Mouse (Mus musculus): ENCODE measurements around the gene Rhox4a2. TPM values are rescaled to one million over a fixed set of nuclear protein-coding genes. Genes with fewer than 3 reads are reported as not detected.
"Not testable (repeated sequence)": the region's sequence is repeated elsewhere in the genome, so short reads cannot be mapped to it uniquely, and the experiment has no call there.

Gene Rhox4a2
- not detected in 2 replicates for polyA plus RNA-seq (2012; rRNA removed)
- polyA plus RNA-seq (2014; fragmentation: Nextera tagmentation; extraction: Ambion mirVana), result not detected in 2 replicates

GRCm38 (mm10) chrX:37390548-37390947 is at the start of gene Rhox4a2:
Gene Rhox4a2 (plus strand): TSS chrX:37390848.
- H3K9me3 ChIP-seq (ENCODE audit: control insufficient read depth, low read length); DNase-seq (ENCODE audit: low read depth in 3 of 3, low spot score in 3 of 3); H3K27me3 ChIP-seq (ENCODE audit: control insufficient read depth, insufficient read depth, low read length); H3K36me3 ChIP-seq (replicated peaks; ENCODE audit: control insufficient read depth, insufficient read depth, low read depth); H3K4me3 ChIP-seq (ENCODE audit: insufficient read depth in 1 of 2, low read depth in 2 of 2, low read length in 2 of 2); H3K4me2 ChIP-seq (ENCODE audit: low read depth); ATAC-seq (ENCODE audit: insufficient read depth); H3K4me1 ChIP-seq (replicated peaks; ENCODE audit: control insufficient read depth in 2 of 2, insufficient read depth in 2 of 2, low read length in 1 of 2); H3K9ac ChIP-seq (replicated peaks); H3K27ac ChIP-seq: not testable (repeated sequence)
- 78% methylated on average over 8 of the region's 16 CpGs for WGBS (ENCODE audit: insufficient replicate concordance)

DNA sequence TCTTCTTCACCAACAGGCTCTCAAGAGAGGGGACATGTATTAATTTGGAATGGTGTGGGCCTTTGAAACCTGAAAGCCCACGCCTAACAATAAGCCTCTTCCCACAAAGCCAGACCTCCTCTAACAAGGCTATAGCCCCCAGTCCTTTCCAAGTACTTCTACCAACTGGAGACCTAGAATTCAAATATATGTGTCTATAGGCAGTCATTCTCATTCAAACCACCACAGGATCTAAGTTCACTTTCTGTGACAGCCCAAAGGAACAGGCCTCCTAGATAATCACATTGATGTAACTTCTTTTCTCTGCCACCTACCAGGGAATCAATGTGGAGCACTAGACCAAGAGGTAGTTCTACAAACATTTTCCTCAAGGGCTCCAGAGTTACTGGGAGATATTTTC is 10.9 kb upstream of the Rhox4a2 start, which contains the start of gene Rhox3a2:
Rhox3a2 (plus strand) TSS at position 301 of the 400 bp plus-strand sequence.
- not testable (repeated sequence) for H3K36me3 ChIP-seq (replicated peaks; ENCODE audit: control insufficient read depth, insufficient read depth, low read depth); DNase-seq (ENCODE audit: low read depth in 3 of 3, low spot score in 3 of 3); H3K27ac ChIP-seq; H3K9ac ChIP-seq (replicated peaks); H3K4me2 ChIP-seq (ENCODE audit: low read depth); H3K4me3 ChIP-seq (ENCODE audit: insufficient read depth in 1 of 2, low read depth in 2 of 2, low read length in 2 of 2); H3K9me3 ChIP-seq (ENCODE audit: control insufficient read depth, low read length); H3K4me1 ChIP-seq (replicated peaks; ENCODE audit: control insufficient read depth in 2 of 2, insufficient read depth in 2 of 2, low read length in 1 of 2); ATAC-seq (ENCODE audit: insufficient read depth); H3K27me3 ChIP-seq (ENCODE audit: control insufficient read depth, insufficient read depth, low read length)
- WGBS (ENCODE audit: insufficient replicate concordance), result no CpG with 5 or more reads among the region's 1 CpGs

DNA sequence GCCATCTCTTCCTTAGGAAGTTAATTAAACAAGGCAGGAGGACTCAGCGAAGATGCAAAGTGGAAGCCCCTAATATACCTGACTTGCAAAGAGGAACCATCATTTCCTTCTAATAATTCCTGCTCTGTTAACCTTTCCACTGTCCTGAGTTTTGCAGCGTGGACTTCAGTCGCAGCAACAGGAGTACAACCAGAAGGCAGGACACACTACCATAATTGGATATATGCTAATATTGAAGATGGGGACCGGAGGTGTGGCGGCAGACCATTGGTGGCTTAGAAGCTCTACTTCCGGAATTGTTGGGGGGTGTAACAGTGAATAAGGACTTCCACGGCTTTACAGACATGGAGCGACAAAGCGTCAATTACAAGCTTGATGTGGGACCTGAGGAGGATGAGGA is 21.1 kb downstream of the Rhox4a2 start, which contains the start of gene Rhox2b:
Rhox2b (plus strand) TSS at position 301 of the 400 bp plus-strand sequence.
- H3K4me2 ChIP-seq (ENCODE audit: low read depth); DNase-seq (ENCODE audit: low read depth in 3 of 3, low spot score in 3 of 3); H3K27ac ChIP-seq; H3K9me3 ChIP-seq (ENCODE audit: control insufficient read depth, low read length); H3K4me3 ChIP-seq (ENCODE audit: insufficient read depth in 1 of 2, low read depth in 2 of 2, low read length in 2 of 2); H3K36me3 ChIP-seq (replicated peaks; ENCODE audit: control insufficient read depth, insufficient read depth, low read depth); ATAC-seq (ENCODE audit: insufficient read depth); H3K27me3 ChIP-seq (ENCODE audit: control insufficient read depth, insufficient read depth, low read length); H3K4me1 ChIP-seq (replicated peaks; ENCODE audit: control insufficient read depth in 2 of 2, insufficient read depth in 2 of 2, low read length in 1 of 2); H3K9ac ChIP-seq (replicated peaks): not testable (repeated sequence)
- WGBS (ENCODE audit: insufficient replicate concordance), result no CpG with 5 or more reads among the region's 9 CpGs

DNA sequence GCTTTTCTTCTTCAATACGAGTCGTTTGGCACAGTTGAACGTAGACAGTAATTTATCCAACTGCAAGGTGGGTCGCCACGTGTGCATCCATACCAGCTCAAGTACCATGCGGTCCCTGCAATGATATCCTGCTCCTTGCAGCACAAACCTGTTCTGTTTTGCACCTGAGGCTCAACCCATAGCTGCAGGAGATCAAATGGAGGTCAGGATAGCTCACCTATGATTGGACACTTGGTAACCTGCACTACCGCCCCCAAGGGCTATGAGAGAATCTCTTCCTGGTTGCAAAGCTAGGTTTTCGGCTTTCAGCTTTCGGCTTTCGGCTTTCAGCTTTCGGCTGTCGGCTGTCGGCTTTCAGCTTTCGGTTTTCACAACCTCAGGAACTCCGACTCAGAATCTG is 41.5 kb downstream of the Rhox4a2 start, which contains the start of gene Rhox4b:
Rhox4b (plus strand) TSS at position 301 of the 400 bp plus-strand sequence.
- not testable (repeated sequence) for H3K9ac ChIP-seq (replicated peaks); H3K36me3 ChIP-seq (replicated peaks; ENCODE audit: control insufficient read depth, insufficient read depth, low read depth); H3K27me3 ChIP-seq (ENCODE audit: control insufficient read depth, insufficient read depth, low read length); H3K4me3 ChIP-seq (ENCODE audit: insufficient read depth in 1 of 2, low read depth in 2 of 2, low read length in 2 of 2); ATAC-seq (ENCODE audit: insufficient read depth); H3K4me1 ChIP-seq (replicated peaks; ENCODE audit: control insufficient read depth in 2 of 2, insufficient read depth in 2 of 2, low read length in 1 of 2); H3K27ac ChIP-seq; DNase-seq (ENCODE audit: low read depth in 3 of 3, low spot score in 3 of 3); H3K4me2 ChIP-seq (ENCODE audit: low read depth); H3K9me3 ChIP-seq (ENCODE audit: control insufficient read depth, low read length)
- 73% methylated on average over 14 of the region's 15 CpGs for WGBS (ENCODE audit: insufficient replicate concordance)

Other genes starting within 250 kb of the Rhox4a2 start
- gene Akap14, start 222.0 kb upstream of the Rhox4a2 start, polyA plus RNA-seq (2012; rRNA removed), result not detected in 2 replicates
- 0.13 TPM in 1 of 2 replicates, not detected in the other for gene Akap14, start 222.0 kb upstream of the Rhox4a2 start, polyA plus RNA-seq (2014; fragmentation: Nextera tagmentation; extraction: Ambion mirVana)
- gene Ndufa1, start 199.7 kb upstream of the Rhox4a2 start, polyA plus RNA-seq (2012; rRNA removed), result 111 and 169 TPM in 2 replicates
- gene Ndufa1, start 199.7 kb upstream of the Rhox4a2 start, polyA plus RNA-seq (2014; fragmentation: Nextera tagmentation; extraction: Ambion mirVana), result 253 and 273 TPM in 2 replicates
- gene Rnf113a1, start 199.6 kb upstream of the Rhox4a2 start, polyA plus RNA-seq (2012; rRNA removed), result 1.1 and 1.7 TPM in 2 replicates
- gene Rnf113a1, start 199.6 kb upstream of the Rhox4a2 start, polyA plus RNA-seq (2014; fragmentation: Nextera tagmentation; extraction: Ambion mirVana), result 2.3 and 3.2 TPM in 2 replicates
- gene Gm9, start 179.8 kb upstream of the Rhox4a2 start, polyA plus RNA-seq (2012; rRNA removed), result not detected in 2 replicates
- gene Gm9, start 179.8 kb upstream of the Rhox4a2 start, polyA plus RNA-seq (2014; fragmentation: Nextera tagmentation; extraction: Ambion mirVana), result not detected in 2 replicates
- not detected in 2 replicates for gene Rhox1, start 168.6 kb upstream of the Rhox4a2 start, polyA plus RNA-seq (2012; rRNA removed)
- not detected in 2 replicates for gene Rhox1, start 168.6 kb upstream of the Rhox4a2 start, polyA plus RNA-seq (2014; fragmentation: Nextera tagmentation; extraction: Ambion mirVana)
- not detected in 2 replicates for gene Rhox2a, start 145.9 kb upstream of the Rhox4a2 start, polyA plus RNA-seq (2012; rRNA removed)
- gene Rhox2a, start 145.9 kb upstream of the Rhox4a2 start, polyA plus RNA-seq (2014; fragmentation: Nextera tagmentation; extraction: Ambion mirVana), result not detected in 2 replicates
- gene Rhox3a, start 140.9 kb upstream of the Rhox4a2 start, polyA plus RNA-seq (2012; rRNA removed), result not detected in 2 replicates
- gene Rhox3a, start 140.9 kb upstream of the Rhox4a2 start, polyA plus RNA-seq (2014; fragmentation: Nextera tagmentation; extraction: Ambion mirVana), result not detected in 2 replicates
- not detected in 2 replicates for gene Rhox4a, start 125.5 kb upstream of the Rhox4a2 start, polyA plus RNA-seq (2012; rRNA removed)
- gene Rhox4a, start 125.5 kb upstream of the Rhox4a2 start, polyA plus RNA-seq (2014; fragmentation: Nextera tagmentation; extraction: Ambion mirVana), result not detected in 2 replicates
- gene Rhox3a2, start 10.8 kb upstream of the Rhox4a2 start, polyA plus RNA-seq (2012; rRNA removed), result not detected in 2 replicates
- gene Rhox3a2, start 10.8 kb upstream of the Rhox4a2 start, polyA plus RNA-seq (2014; fragmentation: Nextera tagmentation; extraction: Ambion mirVana), result not detected in 2 replicates
- gene Rhox2b, start 21.2 kb downstream of the Rhox4a2 start, polyA plus RNA-seq (2012; rRNA removed), result not detected in 2 replicates
- not detected in 2 replicates for gene Rhox2b, start 21.2 kb downstream of the Rhox4a2 start, polyA plus RNA-seq (2014; fragmentation: Nextera tagmentation; extraction: Ambion mirVana)
- not detected in 2 replicates for gene Rhox4b, start 41.6 kb downstream of the Rhox4a2 start, polyA plus RNA-seq (2012; rRNA removed)
- gene Rhox4b, start 41.6 kb downstream of the Rhox4a2 start, polyA plus RNA-seq (2014; fragmentation: Nextera tagmentation; extraction: Ambion mirVana), result not detected in 2 replicates
- not detected in 2 replicates for gene Rhox2c, start 62.8 kb downstream of the Rhox4a2 start, polyA plus RNA-seq (2012; rRNA removed)
- gene Rhox2c, start 62.8 kb downstream of the Rhox4a2 start, polyA plus RNA-seq (2014; fragmentation: Nextera tagmentation; extraction: Ambion mirVana), result not detected in 2 replicates
- gene Rhox3c, start 67.7 kb downstream of the Rhox4a2 start, polyA plus RNA-seq (2012; rRNA removed), result not detected in 2 replicates
- not detected in 2 replicates for gene Rhox3c, start 67.7 kb downstream of the Rhox4a2 start, polyA plus RNA-seq (2014; fragmentation: Nextera tagmentation; extraction: Ambion mirVana)
- gene Rhox4c, start 89.5 kb downstream of the Rhox4a2 start, polyA plus RNA-seq (2012; rRNA removed), result not detected in 2 replicates
- not detected in 2 replicates for gene Rhox4c, start 89.5 kb downstream of the Rhox4a2 start, polyA plus RNA-seq (2014; fragmentation: Nextera tagmentation; extraction: Ambion mirVana)
- not detected in 2 replicates for gene Rhox2d, start 102.6 kb downstream of the Rhox4a2 start, polyA plus RNA-seq (2012; rRNA removed)
- not detected in 2 replicates for gene Rhox2d, start 102.6 kb downstream of the Rhox4a2 start, polyA plus RNA-seq (2014; fragmentation: Nextera tagmentation; extraction: Ambion mirVana)
- not detected in 2 replicates for gene Rhox4d, start 123.5 kb downstream of the Rhox4a2 start, polyA plus RNA-seq (2012; rRNA removed)
- gene Rhox4d, start 123.5 kb downstream of the Rhox4a2 start, polyA plus RNA-seq (2014; fragmentation: Nextera tagmentation; extraction: Ambion mirVana), result not detected in 2 replicates
- not detected in 2 replicates for gene Rhox2e, start 139.6 kb downstream of the Rhox4a2 start, polyA plus RNA-seq (2012; rRNA removed)
- not detected in 2 replicates for gene Rhox2e, start 139.6 kb downstream of the Rhox4a2 start, polyA plus RNA-seq (2014; fragmentation: Nextera tagmentation; extraction: Ambion mirVana)
- not detected in 2 replicates for gene Rhox3e, start 151.2 kb downstream of the Rhox4a2 start, polyA plus RNA-seq (2012; rRNA removed)
- not detected in 2 replicates for gene Rhox3e, start 151.2 kb downstream of the Rhox4a2 start, polyA plus RNA-seq (2014; fragmentation: Nextera tagmentation; extraction: Ambion mirVana)
- gene Rhox4e, start 166.6 kb downstream of the Rhox4a2 start, polyA plus RNA-seq (2012; rRNA removed), result not detected in 2 replicates
- not detected in 2 replicates for gene Rhox4e, start 166.6 kb downstream of the Rhox4a2 start, polyA plus RNA-seq (2014; fragmentation: Nextera tagmentation; extraction: Ambion mirVana)
- not detected in 2 replicates for gene Rhox2f, start 180.6 kb downstream of the Rhox4a2 start, polyA plus RNA-seq (2012; rRNA removed)
- not detected in 2 replicates for gene Rhox2f, start 180.6 kb downstream of the Rhox4a2 start, polyA plus RNA-seq (2014; fragmentation: Nextera tagmentation; extraction: Ambion mirVana)
- gene Rhox3f, start 190.1 kb downstream of the Rhox4a2 start, polyA plus RNA-seq (2012; rRNA removed), result not detected in 2 replicates
- gene Rhox3f, start 190.1 kb downstream of the Rhox4a2 start, polyA plus RNA-seq (2014; fragmentation: Nextera tagmentation; extraction: Ambion mirVana), result not detected in 2 replicates
- not detected in 2 replicates for gene Rhox4f, start 216.9 kb downstream of the Rhox4a2 start, polyA plus RNA-seq (2012; rRNA removed)
- not detected in 2 replicates for gene Rhox4f, start 216.9 kb downstream of the Rhox4a2 start, polyA plus RNA-seq (2014; fragmentation: Nextera tagmentation; extraction: Ambion mirVana)
- gene Rhox3g, start 237.8 kb downstream of the Rhox4a2 start, polyA plus RNA-seq (2012; rRNA removed), result not detected in 2 replicates
- gene Rhox3g, start 237.8 kb downstream of the Rhox4a2 start, polyA plus RNA-seq (2014; fragmentation: Nextera tagmentation; extraction: Ambion mirVana), result not detected in 2 replicates